Mouse (Mus musculus) ES-Bruce4 (cell line): ENCODE data around the gene Map7d2. TPM values are rescaled to one million over a fixed set of nuclear protein-coding genes. Genes with fewer than 3 reads are reported as not detected.

Experiments
- H3K27ac ChIP-seq: 2 replicates; pipeline ENCODE4 v1.5.1; 2012; ENCODE audit warnings: low read length, inconsistent platforms; ENCODE audit not compliant: insufficient read depth
- H3K27me3 ChIP-seq: 2 replicates; pipeline ENCODE4 v1.6.1; 2012; ENCODE audit warnings: mild to moderate bottlenecking, low read length, inconsistent platforms; ENCODE audit not compliant: control insufficient read depth, poor library complexity, insufficient read depth, severe bottlenecking
- H3K36me3 ChIP-seq: 2 replicates; pipeline ENCODE4 v1.6.1; 2012; ENCODE audit warnings: inconsistent platforms, mild to moderate bottlenecking, low read length, moderate library complexity; ENCODE audit not compliant: control insufficient read depth, poor library complexity, insufficient read depth, severe bottlenecking
- H3K4me1 ChIP-seq: one replicate; pipeline ENCODE4 v1.8.1; 2011; ENCODE audit warnings: low read length; ENCODE audit not compliant: control insufficient read depth, insufficient read depth
- H3K4me3 ChIP-seq: 2 replicates; pipeline ENCODE4 v1.5.1; 2011; ENCODE audit warnings: low read depth, mild to moderate bottlenecking, low read length
- H3K9ac ChIP-seq: 2 replicates; pipeline ENCODE4 v1.6.1; 2012; ENCODE audit warnings: low read depth, mild to moderate bottlenecking, inconsistent platforms; ENCODE audit not compliant: poor library complexity, severe bottlenecking
- H3K9me3 ChIP-seq: replicated peaks from 2 replicates; pipeline ENCODE4 v1.6.1; 2012; ENCODE audit warnings: mild to moderate bottlenecking, low read length, inconsistent platforms; ENCODE audit not compliant: control insufficient read depth, poor library complexity, insufficient read depth, severe bottlenecking
- CTCF ChIP-seq: IDR thresholded peaks from one replicate; pipeline ENCODE4 v1.8.1; 2011; ENCODE audit warnings: low read depth, low read length
- EP300 ChIP-seq: IDR thresholded peaks from 2 replicates; pipeline ENCODE4 v1.6.1; 2011; ENCODE audit warnings: low read depth, low read length; ENCODE audit not compliant: insufficient read depth
- POLR2A ChIP-seq: IDR thresholded peaks from one replicate; pipeline ENCODE4 v1.8.1; 2011; ENCODE audit warnings: low read length; ENCODE audit not compliant: insufficient read depth
- polyA plus RNA-seq: library from polyadenylated mRNA; stranded (reverse); fragments of >200 nt; gene quantifications from 2 replicates; pipeline ENCODE4 v1.2.4, GENCODE M21; 2011; ENCODE audit warnings: low read depth; ENCODE audit not compliant: missing spikeins, insufficient read depth, insufficient read length

Map7d2 gene
- polyA plus RNA-seq, 1 experiment, result 16.8 TPM

DNA sequence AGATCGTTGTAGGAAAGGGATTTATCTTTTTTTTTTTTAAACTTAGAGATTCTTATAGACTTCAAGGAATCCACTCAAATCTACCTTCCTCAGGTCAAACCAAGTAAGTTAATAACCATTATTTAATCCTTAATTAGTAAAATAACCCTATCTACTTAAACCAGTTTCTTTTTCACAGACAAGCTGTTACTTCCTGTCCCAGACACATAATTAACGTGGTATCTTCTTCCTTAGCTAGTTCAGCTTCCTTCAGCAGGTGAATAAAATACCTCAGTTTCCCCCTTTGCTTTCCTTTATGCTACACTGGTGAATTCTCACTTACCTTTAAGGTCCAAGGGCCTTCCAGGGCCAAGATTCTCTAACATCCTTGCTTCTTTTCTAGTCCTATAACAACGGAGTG, 107.4 kb downstream of the Map7d2 start:
- Histone ChIP-seq H3K27ac (peak overlapping the region; percentile 98), H3K36me3 (no peaks in the 10 kb centered on the region; the same call in 1 of the 2 replicates), H3K27me3 (no peaks in the 10 kb centered on the region), H3K4me1 (no peaks in the 10 kb centered on the region), H3K9me3 (no peaks in the 10 kb centered on the region), H3K4me3 (peak overlapping the region; percentile 56), H3K9ac (peak overlapping the region; percentile 64)
- TF ChIP-seq CTCF (no peak), EP300 (no peak), POLR2A (no peak)

GRCm38 (mm10) chrX:159522651-159523050, 108.3 kb downstream of the Map7d2 start:
- TF ChIP-seq CTCF (no peak), POLR2A (no peak), EP300 (no peak)
- H3K9ac ChIP-seq, result no peak overlapping the region
- no peaks in the 10 kb centered on the region for H3K4me1 ChIP-seq
- H3K36me3 ChIP-seq, result no peaks in the 10 kb centered on the region; the same call in 1 of the 2 replicates
- no peaks in the 10 kb centered on the region for H3K9me3 ChIP-seq
- H3K27ac ChIP-seq, result peak overlapping the region; percentile 93
- no peaks in the 10 kb centered on the region for H3K27me3 ChIP-seq
- H3K4me3 ChIP-seq, result 0 out of 2 replicates have a peak overlapping the region, but pooled peaks have one; percentile 12

DNA sequence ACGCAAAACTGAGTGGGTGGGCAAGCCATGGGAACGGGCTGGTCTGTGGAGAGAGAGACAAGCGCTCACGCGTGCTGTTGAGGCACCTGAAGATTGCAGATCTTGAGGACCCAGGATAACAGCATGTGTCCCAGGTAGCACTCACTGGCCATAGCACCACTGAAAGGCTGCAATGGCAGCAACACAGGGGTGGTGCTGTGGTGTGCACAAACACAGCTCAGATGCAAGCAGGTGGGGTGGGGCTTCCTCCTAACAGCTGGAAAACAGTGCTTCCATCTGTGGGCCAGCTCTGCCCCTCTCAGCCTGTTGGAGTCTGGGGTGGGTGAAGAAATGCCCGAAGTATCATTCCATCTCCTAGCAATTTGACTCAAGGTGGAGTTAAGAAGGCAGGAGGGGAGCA, 112.0 kb downstream of the Map7d2 start, which contains the start of gene Bclaf3:
Gene Bclaf3 (plus strand): TSS at position 301 of the 400 bp plus-strand sequence.
- Histone ChIP-seq H3K9me3 (no peaks in the 10 kb centered on the region), H3K9ac (peak within 1 kb of the TSS; percentile 58), H3K4me1 (no peaks in the 10 kb centered on the region), H3K4me3 (peak within 1 kb of the TSS; percentile 68), H3K36me3 (no peaks in the 10 kb centered on the region), H3K27ac (peak within 1 kb of the TSS; percentile 98), H3K27me3 (no peaks in the 10 kb centered on the region)
- TF ChIP-seq POLR2A, result no peak
- TF ChIP-seq EP300, result no peak
- TF ChIP-seq CTCF, result no peak

DNA sequence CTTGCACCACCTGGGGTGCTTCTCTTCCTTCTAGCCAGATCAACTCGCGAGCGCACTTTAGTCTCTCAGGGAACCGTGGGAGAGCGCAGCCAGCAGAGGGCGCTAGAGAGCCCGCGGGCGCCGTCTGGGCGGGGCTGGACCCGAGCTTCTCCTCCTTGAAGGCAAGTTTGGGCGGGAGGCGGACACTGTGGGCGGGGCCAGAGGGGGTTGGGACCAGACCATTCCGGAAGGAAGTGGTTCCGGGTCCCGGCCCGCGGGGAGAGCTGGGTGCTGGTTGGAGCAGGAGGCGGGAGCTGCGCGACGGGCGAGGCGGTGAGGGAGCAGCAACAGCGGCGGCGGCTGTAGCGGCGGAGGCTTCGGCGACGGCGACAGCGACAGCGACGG, 118.0 kb downstream of the Map7d2 start:
- no peaks in the 10 kb centered on the region for H3K27me3 ChIP-seq
- TF ChIP-seq EP300, result no peak
- peak; percentile 70 for TF ChIP-seq CTCF
- no peak for TF ChIP-seq POLR2A

GRCm38 (mm10) chrX:159532811-159533462, 118.6 kb downstream of the Map7d2 start:
- Histone ChIP-seq H3K4me1 (peaks cover 2% of the 10 kb centered on the region), H3K9me3 (no peaks in the 10 kb centered on the region), H3K9ac (peak overlapping the region; percentile 90), H3K27me3 (no peaks in the 10 kb centered on the region), H3K36me3 (peaks cover 13% of the 10 kb centered on the region), H3K4me3 (peak overlapping the region; percentile 89), H3K27ac (peak overlapping the region; percentile 71)
- TF ChIP-seq EP300 (no peak), POLR2A (no peak), CTCF (no peak)

More for the DNA sequence above, 118.0 kb downstream of the Map7d2 start:
- peaks cover 2% of the 10 kb centered on the region for H3K4me1 ChIP-seq
- H3K9ac ChIP-seq, result peak overlapping the region; percentile 90
- peak overlapping the region; percentile 89 for H3K4me3 ChIP-seq
- H3K9me3 ChIP-seq, result no peaks in the 10 kb centered on the region
- peak overlapping the region; percentile 71; the same call in 1 of the 2 replicates for H3K27ac ChIP-seq
- H3K36me3 ChIP-seq, result peaks cover 13% of the 10 kb centered on the region

DNA sequence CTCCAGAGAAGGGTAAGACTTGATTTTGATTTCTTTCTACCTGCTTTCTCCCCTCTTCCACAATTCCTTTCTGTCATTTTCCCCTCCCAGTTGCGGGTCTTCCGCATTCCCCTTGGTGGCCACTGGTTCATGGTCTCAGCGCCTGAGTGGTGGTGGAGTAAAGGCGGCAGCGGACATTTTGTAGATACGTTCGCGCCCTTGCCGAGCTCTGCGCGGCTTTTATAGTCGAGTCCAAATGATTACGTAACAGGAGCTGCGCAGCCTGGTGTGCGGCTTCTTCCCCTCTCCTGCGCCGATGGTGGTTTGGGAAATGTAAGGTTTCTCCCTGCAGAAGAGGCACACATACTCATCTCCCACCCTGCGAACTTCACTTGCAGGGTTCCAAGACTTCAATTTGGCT, 127.6 kb downstream of the Map7d2 start:
- peak overlapping the region; percentile 47; the same call in 1 of the 2 replicates for H3K4me3 ChIP-seq
- H3K9me3 ChIP-seq, result no peaks in the 10 kb centered on the region
- no peak for TF ChIP-seq EP300
- no peak for TF ChIP-seq CTCF
- no peak for TF ChIP-seq POLR2A
- 0 out of 2 replicates have a peak overlapping the region, but pooled peaks have one; percentile 21 for H3K27ac ChIP-seq
- peak overlapping the region; percentile 53 for H3K9ac ChIP-seq
- peaks cover 2% of the 10 kb centered on the region for H3K4me1 ChIP-seq
- H3K27me3 ChIP-seq, result no peaks in the 10 kb centered on the region
- peaks cover 4% of the 10 kb centered on the region for H3K36me3 ChIP-seq
